8 mouse cellular contexts compared by ENCODE assay signal in genomic region chr12:112829244-112829864, GRCm38 (mm10). TPM values are rescaled to one million over a fixed set of nuclear protein-coding genes. Genes with fewer than 3 reads are reported as not detected.
DNase-seq lines count a peak whose midpoint lies in the region; ATAC-seq and TF ChIP-seq lines count a peak whose summit lies in the region.

TSS of gene Cdca4 (minus strand) at chr12:112829423.

- H3K27me3 ChIP-seq in heart, embryonic 10.5 days (ENCODE audit: insufficient read depth, poor library complexity, severe bottlenecking), result no peaks in the 10 kb centered on the region
- H3K27me3 ChIP-seq in kidney, embryonic 15.5 days, result no peaks in the 10 kb centered on the region

- under 1% methylated on average over 72 of the region's 72 CpGs for WGBS in heart, embryonic 10.5 days
- under 1% methylated on average over 62 of the region's 72 CpGs for WGBS in kidney, embryonic 15.5 days

- H3K9me3 ChIP-seq in heart, embryonic 10.5 days, result no peaks in the 10 kb centered on the region
- no peaks in the 10 kb centered on the region for H3K9me3 ChIP-seq in kidney, embryonic 15.5 days (replicated peaks)

- H3K27ac ChIP-seq in bone marrow macrophage, adult 2 months (ENCODE audit: insufficient read depth, low read depth, low read length), result peak within 1 kb of the TSS; percentile 77
- peak within 1 kb of the TSS; percentile 95 for H3K27ac ChIP-seq in embryonic fibroblast, embryonic 13.5 days (ENCODE audit: insufficient read depth, low read length)
- peak within 1 kb of the TSS; percentile 98 for H3K27ac ChIP-seq in heart, embryonic 10.5 days
- peak within 1 kb of the TSS; percentile 96 for H3K27ac ChIP-seq in kidney, embryonic 15.5 days

- TF ChIP-seq CTCF in bone marrow macrophage, adult 2 months (IDR thresholded peaks at IDR 0.05; ENCODE audit: low read depth, low read length), result no peak
- TF ChIP-seq CTCF in embryonic fibroblast, embryonic 13.5 days (IDR thresholded peaks at IDR 0.05; ENCODE audit: borderline replicate concordance, insufficient read depth, low read length), result no peak

- peak within 1 kb of the TSS; percentile 97 for H3K9ac ChIP-seq in kidney, embryonic 15.5 days

- H3K36me3 ChIP-seq in heart, embryonic 10.5 days, result peaks cover 51% of the 10 kb centered on the region
- H3K36me3 ChIP-seq in kidney, embryonic 15.5 days, result peaks cover 45% of the 10 kb centered on the region

- peaks cover 43% of the 10 kb centered on the region for H3K4me1 ChIP-seq in bone marrow macrophage, adult 2 months (ENCODE audit: control insufficient read depth, insufficient read depth, low read length)
- peaks cover 13% of the 10 kb centered on the region for H3K4me1 ChIP-seq in embryonic fibroblast, embryonic 13.5 days (ENCODE audit: control insufficient read depth, insufficient read depth, low read length)
- peaks cover 42% of the 10 kb centered on the region for H3K4me1 ChIP-seq in heart, embryonic 10.5 days
- peaks cover 48% of the 10 kb centered on the region for H3K4me1 ChIP-seq in kidney, embryonic 15.5 days

- DNase-seq in A20 (ENCODE audit: low read depth, low spot score) (peak; percentile 98), liver (peak; percentile 100)
- peak; percentile 99 for DNase-seq in heart, embryonic 10.5 days (ENCODE audit: low spot score)
- peak; percentile 99 for DNase-seq in spleen, postnatal 4 days (ENCODE audit: low spot score in 2 of 2)

- ATAC-seq in kidney, embryonic 15.5 days (replicated peaks; ENCODE audit: low FRiP score), result peak; percentile 98
- peak; percentile 88 for ATAC-seq in monocyte, adult 5-6 weeks (replicated peaks; ENCODE audit: insufficient number of reproducible peaks, low FRiP score, low TSS enrichment, poor library complexity, severe bottlenecking)

- H3K4me2 ChIP-seq in kidney, embryonic 15.5 days, result peak within 1 kb of the TSS; percentile 73

- peak within 1 kb of the TSS; percentile 98 for H3K4me3 ChIP-seq in bone marrow macrophage, adult 2 months (ENCODE audit: insufficient read depth, low read length)
- H3K4me3 ChIP-seq in embryonic fibroblast, embryonic 13.5 days (ENCODE audit: insufficient read depth, low read length), result peak within 1 kb of the TSS; percentile 97
- H3K4me3 ChIP-seq in heart, embryonic 10.5 days, result peak within 1 kb of the TSS; percentile 94
- H3K4me3 ChIP-seq in kidney, embryonic 15.5 days (replicated peaks), result peak within 1 kb of the TSS; percentile 94

- TF ChIP-seq POLR2A in bone marrow macrophage, adult 2 months (IDR thresholded peaks at IDR 0.05; ENCODE audit: borderline replicate concordance, low read depth, low read length), result peak; percentile 66; the same call in 1 of the 2 replicates
- TF ChIP-seq POLR2A in embryonic fibroblast, embryonic 13.5 days (IDR thresholded peaks at IDR 0.05; ENCODE audit: low read depth, low read length), result peak; percentile 95

RNA-seq across cellular contexts. Expression of gene Cdca4, which starts in this region (rescaled TPM):
- polyA plus RNA-seq in bone marrow macrophage, adult 2 months (2012; ENCODE audit: insufficient read depth, insufficient read length, missing spikeins), result 26.2 and 28.0 TPM in 2 replicates
- 44.1 and 53.6 TPM in 2 replicates for polyA plus RNA-seq in embryonic fibroblast, embryonic 13.5 days (2011; ENCODE audit: insufficient read length, low read depth, missing spikeins)
- 66.5 and 98.2 TPM in 2 replicates for polyA plus RNA-seq in heart, embryonic 10.5 days (2016; fragmentation: Nextera tagmentation; extraction: Ambion mirVana)
- polyA plus RNA-seq in kidney, embryonic 15.5 days (2015; fragmentation: Nextera tagmentation; extraction: Ambion mirVana), result 113 and 122 TPM in 2 replicates
- total RNA-seq in monocyte, adult 5-6 weeks (2017), result 15.5 to 32.2 TPM (median 18.8 TPM) in 3 replicates

Comparison
In these comparisons a context has a peak if more than half of its experiments do, and no peak if none do; other contexts are left out.
1. Peak in every context shown above with its lines: DNase-seq, ATAC-seq, H3K4me3 ChIP-seq and H3K27ac ChIP-seq.